Mouse (Mus musculus): ENCODE results near the gene Rhob. TPM values are rescaled to one million over a fixed set of nuclear protein-coding genes. Genes with fewer than 3 reads are reported as not detected.

Rhob gene
- polyA plus RNA-seq, 1 experiment from 2014 or later = 58.5 TPM

DNA sequence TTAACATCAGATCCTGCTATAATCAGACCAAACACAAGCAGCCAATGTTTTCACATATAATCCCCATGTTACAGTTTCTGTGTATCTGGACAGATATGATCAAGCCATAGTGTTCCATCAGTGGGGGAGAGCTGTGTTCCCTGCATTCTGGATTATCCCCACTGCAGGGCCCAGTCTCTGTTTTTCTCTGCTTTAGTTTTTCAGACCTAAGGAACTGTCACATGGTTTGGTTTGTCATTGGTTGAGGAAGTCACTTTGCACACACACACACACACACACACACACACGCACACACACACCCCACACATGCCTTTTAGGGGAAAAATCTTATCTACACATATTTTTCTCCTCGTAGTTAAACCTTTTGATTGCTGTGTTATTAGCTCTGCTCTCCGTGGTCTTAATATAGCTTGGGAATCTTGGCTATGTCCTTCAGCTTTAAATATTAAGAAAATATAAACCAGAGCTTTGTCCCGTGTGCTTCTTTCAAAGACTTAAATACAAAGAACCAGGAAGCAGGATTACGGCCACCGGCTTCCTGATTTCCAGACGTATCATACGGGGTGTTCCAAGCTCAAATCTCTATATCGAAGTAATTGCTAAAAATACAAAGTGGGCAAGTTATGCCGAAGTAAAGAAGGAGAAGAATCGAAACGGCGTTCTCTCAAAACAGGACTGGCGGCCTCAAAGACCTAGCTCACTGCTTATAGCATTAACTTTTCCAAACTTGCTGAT lies 1.9 kb upstream of the Rhob start:
- Histone ChIP-seq H3K27me3 (no peaks in the 10 kb centered on the region), H3K9ac (no peak overlapping the region), H3K36me3 (no peaks in the 10 kb centered on the region), H3K4me2 (replicated peaks) (no peak overlapping the region), H3K4me3 (no peak overlapping the region), H3K27ac (0 out of 2 replicates have a peak overlapping the region, but pooled peaks have one; percentile 17), H3K9me3 (no peaks in the 10 kb centered on the region), H3K4me1 (peaks cover 27% of the 10 kb centered on the region)
- no peak for ATAC-seq (ENCODE audit: insufficient number of reproducible peaks, insufficient read depth, low FRiP score, low TSS enrichment)
- 84% methylated on average over 14 of the region's 14 CpGs for WGBS

GRCm38 (mm10) chr12:8500597-8501570 lies 1.1 kb upstream of the Rhob start:
- H3K4me3 ChIP-seq = peak overlapping the region; percentile 78
- H3K9me3 ChIP-seq = no peaks in the 10 kb centered on the region
- H3K4me2 ChIP-seq (replicated peaks) = peak overlapping the region; percentile 82
- no peaks in the 10 kb centered on the region for H3K36me3 ChIP-seq
- H3K4me1 ChIP-seq = peaks cover 34% of the 10 kb centered on the region
- no peak for ATAC-seq (ENCODE audit: insufficient number of reproducible peaks, insufficient read depth, low FRiP score, low TSS enrichment)
- peak overlapping the region; percentile 59 for H3K9ac ChIP-seq
- 49% methylated on average over 17 of the region's 17 CpGs for WGBS
- peak overlapping the region; percentile 99 for H3K27ac ChIP-seq
- H3K27me3 ChIP-seq = no peaks in the 10 kb centered on the region

DNA sequence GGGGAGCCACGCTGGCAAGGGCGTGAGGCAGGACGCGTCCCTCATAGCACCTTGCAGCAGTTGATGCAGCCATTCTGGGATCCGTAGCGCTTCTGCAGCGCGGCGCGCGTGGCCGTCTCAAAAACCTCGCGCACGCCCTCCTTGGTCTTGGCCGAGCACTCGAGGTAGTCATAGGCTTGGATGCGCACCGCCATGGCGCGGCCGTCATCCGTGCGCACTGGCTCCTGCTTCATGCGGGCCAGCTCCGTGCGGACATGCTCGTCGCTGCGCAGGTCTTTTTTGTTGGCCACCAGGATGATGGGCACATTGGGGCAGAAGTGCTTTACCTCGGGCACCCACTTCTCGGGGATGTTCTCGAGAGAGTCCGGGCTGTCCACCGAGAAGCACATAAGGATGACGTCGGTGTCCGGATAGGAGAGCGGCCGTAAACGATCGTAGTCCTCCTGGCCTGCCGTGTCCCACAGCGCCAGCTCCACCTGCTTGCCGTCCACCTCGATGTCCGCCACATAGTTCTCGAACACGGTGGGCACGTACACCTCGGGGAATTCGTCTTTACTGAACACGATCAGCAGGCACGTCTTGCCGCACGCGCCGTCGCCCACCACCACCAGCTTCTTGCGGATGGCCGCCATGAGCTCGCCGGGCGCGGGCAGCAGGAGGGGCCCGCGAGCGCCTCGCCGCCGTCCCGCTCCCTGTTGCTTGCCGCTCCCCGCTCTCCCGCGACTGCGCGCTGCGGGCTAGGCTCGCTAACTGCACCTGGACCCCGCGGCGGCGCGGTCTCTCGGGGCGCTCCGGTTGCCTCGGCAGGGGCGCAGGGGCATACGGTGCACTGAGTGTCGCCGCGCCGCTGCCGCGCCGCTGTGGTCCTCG lies 573 bp downstream of the Rhob start:
- under 1% methylated on average over 97 of the region's 99 CpGs for WGBS
- peak; percentile 2; the same call in 1 of the 2 replicates for ATAC-seq (ENCODE audit: insufficient number of reproducible peaks, insufficient read depth, low FRiP score, low TSS enrichment)

DNA sequence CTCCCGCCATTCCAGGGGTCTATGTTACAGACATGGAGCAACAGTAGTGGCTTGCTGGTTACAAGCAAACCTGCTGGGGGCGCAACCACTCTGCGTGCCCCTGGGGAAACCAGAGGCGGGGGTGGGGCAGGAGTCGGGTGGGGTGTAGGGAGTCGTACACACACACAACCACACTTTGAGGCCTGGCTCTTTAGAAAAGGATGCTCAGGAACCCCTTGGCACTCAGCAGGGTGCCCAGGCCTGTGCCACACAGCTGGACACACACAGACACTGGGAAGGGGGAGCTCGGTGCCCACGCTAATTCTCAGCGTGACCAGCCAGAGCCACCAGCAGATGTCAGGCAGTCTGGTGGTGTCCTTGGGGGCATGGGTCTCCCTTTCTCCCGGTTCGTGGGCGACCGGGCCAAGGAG lies 1.2 kb downstream of the Rhob start:
- WGBS = 3% methylated on average over 13 of the region's 13 CpGs
- no peak for ATAC-seq (ENCODE audit: insufficient number of reproducible peaks, insufficient read depth, low FRiP score, low TSS enrichment)

More for the DNA sequence above, 573 bp downstream of the Rhob start:
- H3K4me1 ChIP-seq = peaks cover 36% of the 10 kb centered on the region
- peak overlapping the region; percentile 99 for H3K27ac ChIP-seq
- peak overlapping the region; percentile 86 for H3K9ac ChIP-seq
- no peaks in the 10 kb centered on the region for H3K9me3 ChIP-seq
- peak overlapping the region; percentile 78 for H3K4me3 ChIP-seq
- no peaks in the 10 kb centered on the region for H3K36me3 ChIP-seq
- H3K4me2 ChIP-seq (replicated peaks) = peak overlapping the region; percentile 82
- no peaks in the 10 kb centered on the region for H3K27me3 ChIP-seq

GRCm38 (mm10) chr12:8498148-8498571 lies 1.6 kb downstream of the Rhob start:
- Histone ChIP-seq H3K36me3 (no peaks in the 10 kb centered on the region), H3K4me2 (replicated peaks) (peak overlapping the region; percentile 82), H3K4me1 (peaks cover 36% of the 10 kb centered on the region), H3K4me3 (peak overlapping the region; percentile 78), H3K9me3 (no peaks in the 10 kb centered on the region), H3K9ac (peak overlapping the region; percentile 86), H3K27ac (peak overlapping the region; percentile 99), H3K27me3 (no peaks in the 10 kb centered on the region)
- 16% methylated on average over 8 of the region's 8 CpGs for WGBS
- no peak for ATAC-seq (ENCODE audit: insufficient number of reproducible peaks, insufficient read depth, low FRiP score, low TSS enrichment)

More for the DNA sequence above, 1.2 kb downstream of the Rhob start:
- peak overlapping the region; percentile 82 for H3K4me2 ChIP-seq (replicated peaks)
- H3K9me3 ChIP-seq = no peaks in the 10 kb centered on the region
- peak overlapping the region; percentile 99 for H3K27ac ChIP-seq
- peak overlapping the region; percentile 86 for H3K9ac ChIP-seq
- H3K27me3 ChIP-seq = no peaks in the 10 kb centered on the region
- H3K4me3 ChIP-seq = peak overlapping the region; percentile 78
- H3K4me1 ChIP-seq = peaks cover 36% of the 10 kb centered on the region
- H3K36me3 ChIP-seq = no peaks in the 10 kb centered on the region

DNA sequence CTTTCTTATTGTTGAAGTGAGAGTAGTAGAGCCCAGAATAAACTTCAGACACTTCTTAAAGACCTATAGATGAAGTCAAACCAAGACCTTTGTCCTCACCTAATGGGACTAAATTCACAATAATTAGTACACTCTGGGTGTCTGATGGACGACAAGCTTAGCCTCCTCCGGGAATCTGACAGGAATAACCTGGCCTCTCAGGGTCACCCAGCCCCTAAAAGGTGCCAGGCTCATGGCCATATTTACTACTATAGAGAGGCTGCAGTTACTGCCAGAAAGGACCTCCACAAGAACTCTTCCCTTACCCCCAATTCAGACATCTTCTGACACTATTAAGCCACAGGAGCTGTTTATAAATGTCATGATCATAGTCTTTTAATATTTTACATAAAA lies 2.5 kb downstream of the Rhob start:
- H3K9me3 ChIP-seq = no peaks in the 10 kb centered on the region
- H3K27ac ChIP-seq = no peak overlapping the region
- no peak for ATAC-seq (ENCODE audit: insufficient number of reproducible peaks, insufficient read depth, low FRiP score, low TSS enrichment)
- WGBS = 3% methylated on average over 2 of the region's 2 CpGs
- no peaks in the 10 kb centered on the region for H3K27me3 ChIP-seq
- no peak overlapping the region for H3K9ac ChIP-seq
- peaks cover 36% of the 10 kb centered on the region for H3K4me1 ChIP-seq
- peak overlapping the region; percentile 82 for H3K4me2 ChIP-seq (replicated peaks)
- peak overlapping the region; percentile 78; the same call in 1 of the 2 replicates for H3K4me3 ChIP-seq
- H3K36me3 ChIP-seq = no peaks in the 10 kb centered on the region

GRCm38 (mm10) chr12:8496679-8497313 lies 3.0 kb downstream of the Rhob start:
- Histone ChIP-seq H3K27me3 (no peaks in the 10 kb centered on the region), H3K36me3 (no peaks in the 10 kb centered on the region), H3K4me2 (replicated peaks) (peak overlapping the region; percentile 82), H3K4me3 (no peak overlapping the region; the same call in 1 of the 2 replicates), H3K27ac (peak overlapping the region; percentile 79), H3K9me3 (no peaks in the 10 kb centered on the region), H3K9ac (no peak overlapping the region), H3K4me1 (peaks cover 36% of the 10 kb centered on the region)
- ATAC-seq (ENCODE audit: insufficient number of reproducible peaks, insufficient read depth, low FRiP score, low TSS enrichment) = no peak
- 50% methylated on average over 2 of the region's 2 CpGs for WGBS

- no peak overlapping the region for H3K9ac ChIP-seq
- no peaks in the 10 kb centered on the region for H3K27me3 ChIP-seq
- no peak for ATAC-seq (ENCODE audit: insufficient number of reproducible peaks, insufficient read depth, low FRiP score, low TSS enrichment)
- no peaks in the 10 kb centered on the region for H3K9me3 ChIP-seq
- H3K36me3 ChIP-seq = no peaks in the 10 kb centered on the region
- H3K4me3 ChIP-seq = no peak overlapping the region
- peak overlapping the region; percentile 82 for H3K4me2 ChIP-seq (replicated peaks)
- H3K4me1 ChIP-seq = peaks cover 34% of the 10 kb centered on the region
- 22% methylated on average over 15 of the region's 15 CpGs for WGBS
- peak overlapping the region; percentile 79 for H3K27ac ChIP-seq
Observed at GRCm38 (mm10) chr12:8495881-8496678, 3.7 kb downstream of the Rhob start.

- H3K4me1 ChIP-seq = peaks cover 26% of the 10 kb centered on the region
- no peak overlapping the region for H3K4me2 ChIP-seq (replicated peaks)
- no peak overlapping the region for H3K27ac ChIP-seq
- 83% methylated on average over 3 of the region's 3 CpGs for WGBS
- H3K36me3 ChIP-seq = no peaks in the 10 kb centered on the region
- no peak overlapping the region for H3K9ac ChIP-seq
- no peak overlapping the region for H3K4me3 ChIP-seq
- H3K9me3 ChIP-seq = no peaks in the 10 kb centered on the region
- ATAC-seq (ENCODE audit: insufficient number of reproducible peaks, insufficient read depth, low FRiP score, low TSS enrichment) = no peak
- no peaks in the 10 kb centered on the region for H3K27me3 ChIP-seq
Observed at GRCm38 (mm10) chr12:8494675-8495074, 5.1 kb downstream of the Rhob start.

DNA sequence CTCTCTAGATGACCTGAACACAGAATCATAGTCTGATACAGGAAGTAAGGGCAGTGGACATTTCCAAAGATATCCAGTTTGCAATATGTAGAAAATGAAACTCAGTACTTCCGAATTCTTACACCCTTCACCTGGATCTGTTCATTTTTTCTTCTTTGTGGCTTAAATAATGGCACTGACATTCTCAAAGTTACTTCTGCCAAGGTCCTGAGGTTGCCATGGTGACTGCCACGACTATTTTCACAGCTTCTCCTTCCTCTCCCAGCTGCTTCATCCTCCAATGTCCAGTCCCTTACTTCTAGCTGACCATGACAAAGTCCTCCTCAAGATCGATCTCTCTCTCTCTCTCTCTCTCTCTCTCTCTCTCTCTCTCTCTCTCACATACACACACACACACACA lies 6.4 kb downstream of the Rhob start:
- Histone ChIP-seq H3K27ac (no peak overlapping the region), H3K4me1 (peaks cover 25% of the 10 kb centered on the region), H3K9me3 (no peaks in the 10 kb centered on the region), H3K36me3 (no peaks in the 10 kb centered on the region), H3K4me2 (replicated peaks) (no peak overlapping the region), H3K9ac (no peak overlapping the region), H3K4me3 (no peak overlapping the region), H3K27me3 (no peaks in the 10 kb centered on the region)
- WGBS = 71% methylated on average over 3 of the region's 3 CpGs
- ATAC-seq (ENCODE audit: insufficient number of reproducible peaks, insufficient read depth, low FRiP score, low TSS enrichment) = no peak

Data from embryonic facial prominence, embryonic 12.5 days (tissue).